In the genomic region with DNA sequence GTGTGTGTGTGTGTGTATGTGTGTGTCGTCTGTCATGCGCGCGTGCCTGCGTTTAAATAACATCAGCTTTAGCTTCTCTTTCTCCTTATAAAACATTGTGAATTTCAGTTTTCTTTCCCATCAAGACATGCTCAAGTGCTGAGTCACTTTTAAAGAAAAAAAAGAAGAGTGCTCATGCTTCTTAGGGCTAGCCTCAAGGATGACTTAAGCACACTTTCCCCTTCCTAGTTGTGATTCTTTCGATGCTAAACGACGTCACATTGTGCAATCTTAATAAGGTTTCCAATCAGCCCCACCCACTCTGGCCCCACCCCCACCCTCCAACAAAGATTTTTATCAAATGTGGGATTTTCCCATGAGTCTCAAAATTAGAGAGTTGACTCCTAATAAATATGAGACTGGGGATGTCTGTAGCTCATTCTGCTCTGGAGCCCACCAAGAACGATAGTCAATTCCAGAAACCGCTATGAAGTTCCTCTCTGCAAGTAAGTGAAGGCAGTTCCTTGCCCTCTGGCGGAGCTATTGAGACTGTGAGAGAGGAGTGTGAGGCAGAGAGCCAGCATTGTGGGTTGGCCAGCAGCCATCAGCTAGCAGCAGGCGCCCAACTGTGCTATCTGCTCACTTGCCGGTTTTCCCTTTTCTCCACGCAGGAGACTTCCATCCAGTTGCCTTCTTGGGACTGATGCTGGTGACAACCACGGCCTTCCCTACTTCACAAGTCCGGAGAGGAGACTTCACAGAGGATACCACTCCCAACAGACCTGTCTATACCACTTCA, we compare ENCODE assay signal across 8 mouse cellular contexts. TPM values are rescaled to one million over a fixed set of nuclear protein-coding genes. Genes with fewer than 3 reads are reported as not detected.
DNase-seq lines count a peak whose midpoint lies in the region; ATAC-seq and TF ChIP-seq lines count a peak whose summit lies in the region.

Gene Il6 (plus strand): TSS at position 389 of the 778 bp plus-strand sequence.

- H3K27me3 ChIP-seq in hindbrain, embryonic 15.5 days, result no peaks in the 10 kb centered on the region
- H3K27me3 ChIP-seq in hindbrain, embryonic 12.5 days, result no peaks in the 10 kb centered on the region
- no peaks in the 10 kb centered on the region for H3K27me3 ChIP-seq in hindbrain, postnatal 0 days (ENCODE audit: insufficient read depth, low read length)
- H3K27me3 ChIP-seq in stomach, postnatal 0 days (ENCODE audit: control insufficient read depth, insufficient read depth, low read length), result no peaks in the 10 kb centered on the region

- no peak for TF ChIP-seq EP300 in stomach, postnatal 0 days (optimal IDR thresholded peaks at IDR 0.05)

- H3K4me2 ChIP-seq in hindbrain, embryonic 15.5 days, result peak within 1 kb of the TSS; percentile 35
- no peak within 1 kb of the TSS for H3K4me2 ChIP-seq in hindbrain, embryonic 12.5 days (replicated peaks)
- peak within 1 kb of the TSS; percentile 33 for H3K4me2 ChIP-seq in hindbrain, postnatal 0 days (ENCODE audit: low read depth, low read length)
- 0 out of 2 replicates have a peak within 1 kb of the TSS, but pooled peaks have one; percentile 12 for H3K4me2 ChIP-seq in stomach, postnatal 0 days (replicated peaks; ENCODE audit: low read depth)

- H3K9me3 ChIP-seq in hindbrain, embryonic 15.5 days, result no peaks in the 10 kb centered on the region
- no peaks in the 10 kb centered on the region for H3K9me3 ChIP-seq in hindbrain, embryonic 12.5 days (replicated peaks)
- H3K9me3 ChIP-seq in hindbrain, postnatal 0 days (ENCODE audit: low read length), result no peaks in the 10 kb centered on the region
- no peaks in the 10 kb centered on the region for H3K9me3 ChIP-seq in stomach, postnatal 0 days (ENCODE audit: control insufficient read depth, low read length)

- no peak within 1 kb of the TSS for H3K4me3 ChIP-seq in hindbrain, embryonic 15.5 days
- H3K4me3 ChIP-seq in hindbrain, embryonic 12.5 days, result no peak within 1 kb of the TSS
- no peak within 1 kb of the TSS for H3K4me3 ChIP-seq in hindbrain, postnatal 0 days (ENCODE audit: low read length)
- H3K4me3 ChIP-seq in stomach, postnatal 0 days (ENCODE audit: low read depth, low read length), result no peak within 1 kb of the TSS

- no peak within 1 kb of the TSS for H3K9ac ChIP-seq in hindbrain, embryonic 15.5 days
- no peak within 1 kb of the TSS for H3K9ac ChIP-seq in hindbrain, embryonic 12.5 days
- no peak within 1 kb of the TSS for H3K9ac ChIP-seq in hindbrain, postnatal 0 days (replicated peaks; ENCODE audit: low read length)
- H3K9ac ChIP-seq in stomach, postnatal 0 days (ENCODE audit: low read length), result no peak within 1 kb of the TSS

- peak; percentile 69 for TF ChIP-seq CTCF in hindbrain, postnatal 0 days (IDR thresholded peaks at IDR 0.05; ENCODE audit: low read depth)
- TF ChIP-seq CTCF in stomach, postnatal 0 days (IDR thresholded peaks at IDR 0.05; ENCODE audit: low read depth), result peak; percentile 74

- no peaks in the 10 kb centered on the region for H3K36me3 ChIP-seq in hindbrain, embryonic 15.5 days
- no peaks in the 10 kb centered on the region for H3K36me3 ChIP-seq in hindbrain, embryonic 12.5 days
- no peaks in the 10 kb centered on the region for H3K36me3 ChIP-seq in hindbrain, postnatal 0 days (ENCODE audit: insufficient read depth, low read length)
- H3K36me3 ChIP-seq in stomach, postnatal 0 days (ENCODE audit: control insufficient read depth, insufficient read depth, low read length), result no peaks in the 10 kb centered on the region

- no peaks in the 10 kb centered on the region for H3K4me1 ChIP-seq in hindbrain, embryonic 15.5 days (replicated peaks)
- H3K4me1 ChIP-seq in hindbrain, embryonic 12.5 days, result no peaks in the 10 kb centered on the region
- no peaks in the 10 kb centered on the region for H3K4me1 ChIP-seq in hindbrain, postnatal 0 days (ENCODE audit: insufficient read depth, low read length)
- no peaks in the 10 kb centered on the region for H3K4me1 ChIP-seq in stomach, postnatal 0 days (replicated peaks; ENCODE audit: control insufficient read depth, insufficient read depth)

- DNase-seq in c-Kit-positive CD71-positive TER-119-positive erythroid progenitor cells, embryonic 14.5 days (ENCODE audit: low spot score), result peak; percentile 6
- DNase-seq in frontal cortex, postnatal 25 days (ENCODE audit: low spot score in 2 of 2), result peak; percentile 68 to 83
- peak; percentile 90 for DNase-seq in hindbrain, postnatal 0 days (ENCODE audit: low spot score)
- DNase-seq in left cerebral cortex, adult 8-10 months (ENCODE audit: low spot score in 2 of 2), result peak; percentile 58 to 75
- peak; percentile 78 for DNase-seq in stomach, postnatal 0 days (ENCODE audit: low spot score)

- H3K27ac ChIP-seq in hindbrain, embryonic 15.5 days (replicated peaks), result no peak within 1 kb of the TSS
- no peak within 1 kb of the TSS for H3K27ac ChIP-seq in hindbrain, embryonic 12.5 days
- no peak within 1 kb of the TSS for H3K27ac ChIP-seq in hindbrain, postnatal 0 days
- H3K27ac ChIP-seq in stomach, postnatal 0 days (replicated peaks), result no peak within 1 kb of the TSS; the same call in 1 of the 2 replicates

- WGBS in hindbrain, embryonic 15.5 days, result 55% methylated on average over 16 of the region's 16 CpGs
- 66% methylated on average over 16 of the region's 16 CpGs for WGBS in hindbrain, embryonic 12.5 days
- WGBS in hindbrain, postnatal 0 days, result 48% methylated on average over 16 of the region's 16 CpGs
- WGBS in stomach, postnatal 0 days, result 42% methylated on average over 16 of the region's 16 CpGs

- 0 out of 2 replicates have a peak, but pooled peaks have one; percentile 68 for ATAC-seq in hindbrain, embryonic 15.5 days (ENCODE audit: low FRiP score, low read depth)
- ATAC-seq in hindbrain, embryonic 12.5 days (ENCODE audit: low FRiP score), result no peak
- ATAC-seq in hindbrain, postnatal 0 days, result peak; percentile 76
- ATAC-seq in monocyte, adult 5-6 weeks (replicated peaks; ENCODE audit: insufficient number of reproducible peaks, low FRiP score, low TSS enrichment, poor library complexity, severe bottlenecking), result peak; percentile 73; the same call in 1 of the 2 replicates
- ATAC-seq in stomach, postnatal 0 days (ENCODE audit: low FRiP score, low TSS enrichment), result peak; percentile 77; the same call in 1 of the 2 replicates

RNA-seq across cellular contexts. Expression of gene Il6, which starts in this region (rescaled TPM):
- polyA plus RNA-seq in hindbrain, embryonic 15.5 days (2015; fragmentation: Nextera tagmentation; extraction: Ambion mirVana), result not detected in 2 replicates
- polyA plus RNA-seq in hindbrain, embryonic 12.5 days (2016; fragmentation: Nextera tagmentation; extraction: Ambion mirVana), result not detected in 2 replicates
- not detected in 2 replicates for total RNA-seq in hindbrain, postnatal 0 days (2014; rRNA removed)
- polyA plus RNA-seq in hindbrain, postnatal 0 days (2015; fragmentation: Nextera tagmentation; extraction: Ambion mirVana), result not detected in 2 replicates
- not detected for total RNA-seq in left cerebral cortex, adult 8-10 months (2022)
- total RNA-seq in monocyte, adult 5-6 weeks (2017), result 8.9 to 152 TPM (median 122 TPM) in 3 replicates
- polyA plus RNA-seq in stomach, postnatal 0 days (2015; fragmentation: Nextera tagmentation; extraction: Ambion mirVana), result 0.10 and 0.16 TPM in 2 replicates

Comparison
In these comparisons a context has a peak if more than half of its experiments do, and no peak if none do; other contexts are left out.
1. Peak in ATAC-seq and H3K4me2 ChIP-seq in hindbrain, embryonic 15.5 days; RNA of the gene not detected or under 1 TPM.
2. Peak in DNase-seq, ATAC-seq and H3K4me2 ChIP-seq in hindbrain, postnatal 0 days; RNA of the gene not detected or under 1 TPM.
3. Peak in DNase-seq in left cerebral cortex, adult 8-10 months; RNA of the gene not detected or under 1 TPM.
4. Peak in DNase-seq, ATAC-seq and H3K4me2 ChIP-seq in stomach, postnatal 0 days; RNA of the gene not detected or under 1 TPM.
5. DNase-seq: peak in every context shown above with its lines; median percentile 90 in hindbrain, postnatal 0 days; 78 in stomach, postnatal 0 days; 76 in frontal cortex, postnatal 25 days; 66 in left cerebral cortex, adult 8-10 months; 6 in c-Kit-positive CD71-positive TER-119-positive erythroid progenitor cells, embryonic 14.5 days.